Mouse (Mus musculus) heart, adult 9 months (tissue): ENCODE data around the gene Sdhc.
"Not testable (repeated sequence)": the region's sequence is repeated elsewhere in the genome, so short reads cannot be mapped to it uniquely, and the experiment has no call there.

Experiments
- DNase-seq, 2 experiments: peaks; one replicate each; pipeline ENCODE4 v3.0.0; 2022; ENCODE audit warnings: low spot score in 2 of 2

Sdhc gene

GRCm38 (mm10) chr1:171079825-171080224 is 70.6 kb downstream of the Sdhc start:
- not testable (repeated sequence) for DNase-seq

- DNase-seq: not testable (repeated sequence)
These were observed 71.1 kb downstream of the Sdhc start for GRCm38 (mm10) chr1:171079345-171079744.

GRCm38 (mm10) chr1:171078419-171078818 is 72.0 kb downstream of the Sdhc start:
- not testable (repeated sequence) for DNase-seq

GRCm38 (mm10) chr1:171077955-171078354 is 72.4 kb downstream of the Sdhc start:
- not testable (repeated sequence) for DNase-seq

GRCm38 (mm10) chr1:171077192-171077591 is 73.2 kb downstream of the Sdhc start:
- not testable (repeated sequence) for DNase-seq
